Mouse (Mus musculus): Measurements from ENCODE around the gene Vwa3a.

- no peak for TF ChIP-seq CTCF (conservative IDR thresholded peaks at IDR 0.05; ENCODE audit: insufficient read depth, insufficient read length, low read depth, low read length)
- TF ChIP-seq POLR2A (IDR thresholded peaks at IDR 0.05; ENCODE audit: low read depth, low read length), result no peak
Measured at GRCm38 (mm10) chr7:120811834-120812415, 72.8 kb downstream of the Vwa3a start, which contains the start of gene Gm5737.
